Mouse (Mus musculus): ENCODE measurements at regions not wholly inside any gene's neighbourhood (a gene's known extent, or its start where the extent isn't known, plus 50 kb on each side); places are given as distances from the start of the nearest gene placed in this dataset.

GRCm38 (mm10) chr2:169450801-169451200 is 136.7 kb downstream of the Gm11011 start:
- DNase-seq (ENCODE audit: low spot score), result no peak

- no peak for DNase-seq (ENCODE audit: low spot score)
Observed at GRCm38 (mm10) chr2:169447495-169448280, 139.9 kb downstream of the Gm11011 start.

GRCm38 (mm10) chr2:169445877-169446276 is 141.7 kb downstream of the Gm11011 start:
- DNase-seq (ENCODE audit: low spot score), result no peak

- DNase-seq (ENCODE audit: low spot score), result no peak
Observed at GRCm38 (mm10) chr2:169445371-169445770, 142.2 kb downstream of the Gm11011 start.

- no peak for DNase-seq (ENCODE audit: low spot score)
Observed at GRCm38 (mm10) chr2:169443271-169443670, 144.3 kb downstream of the Gm11011 start.

- no peak for DNase-seq (ENCODE audit: low spot score)
Observed at GRCm38 (mm10) chr2:169431516-169431915, 156.0 kb downstream of the Gm11011 start.

- no peak for DNase-seq (ENCODE audit: low spot score)
Observed at GRCm38 (mm10) chr2:169429411-169429810, 158.1 kb downstream of the Gm11011 start.

- no peak for DNase-seq (ENCODE audit: low spot score)
Observed at GRCm38 (mm10) chr2:169424166-169424920, 163.2 kb downstream of the Gm11011 start.

- no peak for DNase-seq (ENCODE audit: low spot score)
Observed at GRCm38 (mm10) chr2:169412361-169412760, 175.2 kb downstream of the Gm11011 start.

- peak; percentile 7 for DNase-seq (ENCODE audit: low spot score)
Observed at GRCm38 (mm10) chr2:169410080-169410479, 177.5 kb downstream of the Gm11011 start.

- DNase-seq (ENCODE audit: low spot score), result peak; percentile 88
Observed at GRCm38 (mm10) chr2:169404908-169405690, 182.4 kb downstream of the Gm11011 start.

GRCm38 (mm10) chr2:169397758-169398157 is 189.8 kb downstream of the Gm11011 start:
- no peak for DNase-seq (ENCODE audit: low spot score)

- no peak for DNase-seq (ENCODE audit: low spot score)
Observed at GRCm38 (mm10) chr2:169397013-169397412, 190.5 kb downstream of the Gm11011 start.

- DNase-seq (ENCODE audit: low spot score), result no peak
Observed at GRCm38 (mm10) chr2:169396294-169396693, 191.3 kb downstream of the Gm11011 start.

- no peak for DNase-seq (ENCODE audit: low spot score)
Observed at GRCm38 (mm10) chr2:169389611-169390010, 197.9 kb downstream of the Gm11011 start.

- no peak for DNase-seq (ENCODE audit: low spot score)
Observed at GRCm38 (mm10) chr2:169388569-169388968, 199.0 kb downstream of the Gm11011 start.

- DNase-seq (ENCODE audit: low spot score), result no peak
Observed at GRCm38 (mm10) chr2:169387765-169388518, 199.6 kb downstream of the Gm11011 start.

- no peak for DNase-seq (ENCODE audit: low spot score)
Observed at GRCm38 (mm10) chr2:169383701-169384100, 203.8 kb downstream of the Gm11011 start.

GRCm38 (mm10) chr2:169373069-169373468 is 214.5 kb downstream of the Gm11011 start:
- DNase-seq (ENCODE audit: low spot score), result no peak

- no peak for DNase-seq (ENCODE audit: low spot score)
Observed at GRCm38 (mm10) chr2:169365046-169365445, 222.5 kb downstream of the Gm11011 start.

GRCm38 (mm10) chr2:169360272-169360671 is 227.3 kb downstream of the Gm11011 start:
- DNase-seq (ENCODE audit: low spot score), result peak; percentile 81

GRCm38 (mm10) chr2:169357400-169357799 is 230.1 kb downstream of the Gm11011 start:
- no peak for DNase-seq (ENCODE audit: low spot score)

Measured in embryo, embryonic 10 days (tissue).